Mouse (Mus musculus) kidney, adult 11 months (tissue): ENCODE data around the gene Map4k4.
A peak's percentile ranks its signal among the peaks of the same experiment; 100 is the strongest.

Experiments used
- DNase-seq: peaks from one replicate; pipeline ENCODE4 v3.0.0; 2022

Map4k4 gene

GRCm38 (mm10) chr1:39968999-39969398 lies 68.3 kb downstream of the Map4k4 start:
- DNase-seq, result no peak

DNA sequence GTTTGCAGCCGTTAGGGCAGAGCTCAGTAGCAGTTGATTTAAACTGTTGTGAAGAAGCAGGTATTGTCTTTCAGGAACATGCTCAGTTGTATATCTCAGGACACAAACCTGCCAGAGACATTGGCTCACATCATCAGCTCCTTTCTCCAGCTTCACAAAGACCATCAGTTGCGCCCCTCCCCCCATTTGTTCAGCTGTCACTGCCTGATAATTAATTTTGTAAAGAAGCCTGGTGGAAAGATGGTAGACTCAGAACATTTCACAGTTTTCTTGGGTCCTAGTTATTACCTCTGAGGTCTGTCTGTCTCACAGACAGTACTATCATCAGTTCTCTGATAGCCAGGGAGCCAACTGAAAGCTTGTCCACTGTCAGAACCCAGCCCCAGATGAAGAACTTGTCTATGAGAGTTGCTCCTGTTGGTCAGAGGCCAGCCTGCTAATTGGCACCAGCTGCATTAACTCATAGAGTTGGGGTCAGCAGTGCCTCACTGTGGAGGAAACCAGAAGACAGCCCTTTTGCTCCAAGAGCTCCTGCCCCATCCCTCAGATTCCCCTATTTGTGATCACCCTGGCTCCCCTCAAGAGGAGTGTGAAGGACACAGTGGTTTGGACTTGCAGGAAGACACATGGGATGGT lies 69.2 kb downstream of the Map4k4 start:
- no peak for DNase-seq

GRCm38 (mm10) chr1:39972411-39972810 lies 71.7 kb downstream of the Map4k4 start:
- DNase-seq, result no peak

DNA sequence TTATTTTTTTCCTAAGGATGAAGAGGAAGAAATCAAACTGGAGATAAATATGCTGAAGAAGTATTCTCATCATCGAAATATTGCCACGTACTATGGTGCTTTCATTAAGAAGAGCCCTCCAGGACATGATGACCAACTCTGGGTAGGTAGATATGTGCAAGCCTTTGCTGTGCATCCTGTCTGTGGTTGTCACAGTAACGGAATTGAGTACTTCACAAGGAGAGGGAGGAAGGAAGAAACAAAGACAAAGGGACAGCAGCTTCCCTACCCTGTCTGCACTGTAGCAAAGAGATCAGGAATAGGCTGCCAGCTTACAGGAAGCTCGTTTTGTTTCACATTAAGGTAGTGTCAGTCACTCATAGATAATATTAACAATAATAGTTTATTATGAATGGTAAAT lies 73.2 kb downstream of the Map4k4 start:
- DNase-seq, result no peak

GRCm38 (mm10) chr1:39975005-39975404 lies 74.3 kb downstream of the Map4k4 start:
- DNase-seq, result no peak

DNA sequence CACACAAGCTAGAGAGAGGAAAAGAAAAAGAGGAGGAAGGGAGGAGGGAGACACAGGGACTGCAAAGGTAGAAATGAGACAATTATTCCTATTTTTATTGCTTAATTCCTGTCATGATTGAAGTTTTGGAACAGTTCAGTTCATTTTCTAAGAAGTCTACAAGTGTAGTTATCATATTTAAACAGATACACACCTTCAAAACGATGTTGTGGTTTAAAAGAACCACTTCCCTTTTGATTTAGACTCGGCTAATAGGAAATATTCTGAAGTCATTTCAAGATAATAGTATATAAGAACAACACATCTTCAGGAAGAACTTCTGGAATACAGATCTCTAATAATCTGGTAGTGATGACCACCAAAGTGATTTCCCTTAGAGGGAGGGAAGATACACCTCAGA lies 75.4 kb downstream of the Map4k4 start:
- no peak for DNase-seq

DNA sequence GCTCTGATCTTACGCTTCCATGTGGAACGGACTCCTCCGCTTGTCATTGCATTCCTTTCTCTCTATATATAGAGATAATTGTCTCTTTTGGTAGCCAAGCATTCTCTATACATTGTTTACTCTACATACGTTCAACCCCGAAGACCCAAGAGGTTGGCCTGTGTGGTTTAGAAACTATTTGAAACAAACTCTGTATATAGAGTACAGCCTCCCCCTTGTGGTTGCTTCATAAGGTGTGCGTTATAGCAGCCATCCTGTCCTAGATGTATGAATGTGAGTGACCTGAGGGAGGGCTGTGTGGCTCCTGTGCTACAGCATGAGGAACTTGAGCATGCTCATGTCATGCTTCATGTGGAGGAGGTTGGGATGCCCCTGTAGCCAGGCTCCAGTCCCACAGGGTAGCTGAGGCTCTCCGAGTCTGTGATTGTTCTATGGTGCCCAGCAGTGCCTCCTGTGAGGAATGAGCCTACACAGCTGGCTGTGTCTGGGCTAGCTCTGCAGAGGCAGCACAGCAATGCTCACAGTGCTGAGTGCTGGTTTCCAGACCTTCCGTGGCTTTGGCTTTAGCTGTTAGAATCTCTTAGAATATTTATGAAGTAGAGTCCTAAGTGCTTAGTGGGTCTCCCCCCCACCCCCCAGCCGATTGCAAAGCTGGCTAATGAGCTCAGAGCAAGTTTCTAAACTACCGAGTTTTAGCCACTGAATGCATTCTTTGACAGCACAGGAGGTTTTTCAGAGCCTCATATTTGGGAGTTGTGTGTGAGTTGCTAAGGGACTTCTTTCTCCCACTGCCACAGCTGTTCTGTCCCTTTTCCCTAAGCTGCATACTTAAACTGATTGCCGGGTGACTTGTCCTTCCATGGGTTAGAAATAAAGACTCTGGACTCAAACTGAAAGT lies 76.4 kb downstream of the Map4k4 start:
- DNase-seq, result no peak

GRCm38 (mm10) chr1:39978781-39979486 lies 78.2 kb downstream of the Map4k4 start:
- DNase-seq, result no peak

DNA sequence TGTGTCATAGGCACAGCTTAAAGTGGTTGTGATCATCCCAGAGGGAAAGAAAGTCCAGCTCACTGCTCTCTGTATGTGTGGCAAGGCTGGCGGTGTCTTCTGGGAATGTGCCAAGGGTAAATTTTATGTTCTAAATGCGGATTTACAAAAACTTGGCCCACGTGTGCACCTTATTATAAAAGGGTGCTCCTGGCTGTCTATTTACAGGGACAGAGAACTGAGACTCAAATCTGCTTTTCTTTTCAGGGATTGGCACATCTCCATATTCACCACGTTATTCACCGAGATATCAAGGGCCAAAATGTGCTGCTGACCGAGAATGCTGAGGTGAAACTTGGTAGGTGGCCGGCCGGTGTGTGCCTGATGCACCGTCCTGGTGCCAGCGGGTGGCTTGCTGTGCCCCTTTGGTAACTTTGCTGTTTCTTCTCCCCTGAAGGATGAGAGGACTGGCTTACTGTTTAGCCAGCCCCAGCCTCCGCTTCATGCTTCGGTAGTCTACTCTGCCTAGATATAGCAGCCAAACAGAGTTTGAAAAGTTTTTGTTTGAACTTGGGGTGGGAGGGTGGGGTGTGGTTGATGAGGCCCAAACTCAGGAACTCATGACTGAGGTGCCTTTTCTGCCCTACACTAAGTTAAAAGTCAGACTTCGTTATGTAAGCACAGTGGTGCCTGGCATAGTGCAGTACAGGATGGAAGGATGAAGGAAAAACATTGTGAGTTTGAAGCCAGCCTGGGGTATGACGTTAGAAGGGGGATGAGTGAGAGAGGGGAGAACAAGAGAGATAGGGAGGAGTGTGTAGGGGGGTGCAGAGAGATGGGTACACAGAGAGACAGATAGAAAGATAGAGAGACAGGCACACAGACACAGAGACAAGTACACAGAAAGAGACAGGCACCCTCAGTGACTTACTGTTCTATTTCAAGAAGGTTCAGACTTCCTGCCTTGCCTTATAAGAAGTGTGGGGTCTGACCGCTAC lies 79.9 kb downstream of the Map4k4 start:
- peak; percentile 26 for DNase-seq

DNA sequence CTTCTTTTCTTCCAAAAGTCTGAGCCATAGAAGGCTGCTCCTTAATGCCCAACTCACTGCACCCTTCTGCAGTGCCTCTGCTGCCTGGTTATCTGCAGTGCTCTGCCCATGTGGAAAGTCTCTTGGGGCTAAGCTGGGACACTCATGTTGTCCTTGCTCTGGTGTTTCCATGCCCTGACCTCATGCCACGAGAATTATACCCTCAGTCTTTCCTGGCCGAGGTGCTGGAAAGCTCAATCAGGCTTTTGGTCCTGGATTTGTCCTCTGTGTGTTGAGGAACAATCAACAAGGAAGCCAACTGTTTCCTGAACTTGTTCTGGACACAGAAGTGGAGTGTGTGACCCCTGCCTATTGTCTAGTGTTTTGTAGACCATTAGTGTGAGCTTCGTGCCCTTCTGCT lies 81.3 kb downstream of the Map4k4 start:
- no peak for DNase-seq

- DNase-seq, result no peak
These were observed 82.2 kb downstream of the Map4k4 start for GRCm38 (mm10) chr1:39982727-39983487.

GRCm38 (mm10) chr1:39984331-39984730 lies 83.6 kb downstream of the Map4k4 start:
- no peak for DNase-seq

GRCm38 (mm10) chr1:39986820-39987219 lies 86.1 kb downstream of the Map4k4 start:
- no peak for DNase-seq

DNA sequence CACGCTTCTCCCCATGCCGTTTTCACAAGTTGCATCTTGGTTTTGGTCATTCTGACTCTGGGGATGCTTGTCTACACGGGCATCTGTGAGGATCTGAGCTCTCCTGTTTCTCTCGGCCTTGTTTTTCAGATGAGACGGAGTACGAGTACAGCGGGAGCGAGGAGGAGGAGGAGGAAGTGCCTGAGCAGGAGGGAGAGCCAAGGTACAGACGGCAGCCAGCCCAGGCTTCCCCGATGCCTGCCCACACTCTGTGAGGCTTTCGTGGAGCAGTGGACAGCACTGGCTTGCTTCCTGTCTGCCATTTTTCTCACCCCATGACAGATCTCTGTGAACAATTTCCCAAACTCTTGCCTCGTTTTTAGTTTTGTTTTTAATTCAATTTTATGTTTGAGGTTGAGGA lies 88.1 kb downstream of the Map4k4 start:
- DNase-seq, result no peak

GRCm38 (mm10) chr1:39990041-39990440 lies 89.3 kb downstream of the Map4k4 start:
- no peak for DNase-seq

DNA sequence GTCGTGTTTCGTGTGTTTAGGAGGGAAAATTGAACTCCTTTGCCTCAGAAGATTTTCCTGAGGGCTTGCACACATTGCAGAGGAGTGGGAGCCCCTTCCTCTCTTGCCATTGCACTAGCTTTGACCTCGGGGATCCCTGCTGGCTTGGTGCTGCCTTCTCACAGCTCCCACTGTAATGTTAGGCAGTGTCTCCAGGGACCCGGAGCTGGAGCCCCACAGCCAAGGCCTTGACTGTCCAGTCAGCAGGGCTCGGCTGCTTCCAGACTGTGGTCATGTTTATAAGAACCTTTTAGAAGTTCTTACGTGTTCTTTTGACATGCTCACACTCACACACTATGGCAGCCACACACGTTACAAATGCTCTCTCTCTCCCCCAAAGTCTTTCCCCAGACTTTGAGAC lies 93.2 kb downstream of the Map4k4 start:
- no peak for DNase-seq

- no peak for DNase-seq
These were observed 94.9 kb downstream of the Map4k4 start for GRCm38 (mm10) chr1:39995593-39995992.

- no peak for DNase-seq
These were observed 99.8 kb downstream of the Map4k4 start for GRCm38 (mm10) chr1:40000476-40000875.

DNA sequence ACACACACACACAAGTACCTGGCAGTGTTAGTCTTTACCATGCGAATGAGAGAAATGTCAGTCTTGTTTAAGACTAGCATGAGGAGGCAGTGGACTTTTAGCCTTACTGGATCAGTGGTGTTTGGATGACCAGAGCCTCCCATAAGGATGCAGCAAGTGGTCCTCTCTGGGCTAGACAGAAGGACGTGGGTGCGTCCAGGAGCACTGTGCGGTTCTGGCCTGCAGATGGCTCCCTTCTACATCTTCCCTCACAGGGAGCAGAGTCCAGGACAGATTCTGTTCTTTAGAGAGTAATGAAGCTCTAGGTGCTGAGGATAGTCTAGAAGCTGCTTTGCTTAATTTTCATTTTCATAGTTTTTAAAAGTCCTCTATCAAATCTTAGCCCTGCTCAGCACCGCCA lies 100.2 kb downstream of the Map4k4 start:
- peak; percentile 19 for DNase-seq

DNA sequence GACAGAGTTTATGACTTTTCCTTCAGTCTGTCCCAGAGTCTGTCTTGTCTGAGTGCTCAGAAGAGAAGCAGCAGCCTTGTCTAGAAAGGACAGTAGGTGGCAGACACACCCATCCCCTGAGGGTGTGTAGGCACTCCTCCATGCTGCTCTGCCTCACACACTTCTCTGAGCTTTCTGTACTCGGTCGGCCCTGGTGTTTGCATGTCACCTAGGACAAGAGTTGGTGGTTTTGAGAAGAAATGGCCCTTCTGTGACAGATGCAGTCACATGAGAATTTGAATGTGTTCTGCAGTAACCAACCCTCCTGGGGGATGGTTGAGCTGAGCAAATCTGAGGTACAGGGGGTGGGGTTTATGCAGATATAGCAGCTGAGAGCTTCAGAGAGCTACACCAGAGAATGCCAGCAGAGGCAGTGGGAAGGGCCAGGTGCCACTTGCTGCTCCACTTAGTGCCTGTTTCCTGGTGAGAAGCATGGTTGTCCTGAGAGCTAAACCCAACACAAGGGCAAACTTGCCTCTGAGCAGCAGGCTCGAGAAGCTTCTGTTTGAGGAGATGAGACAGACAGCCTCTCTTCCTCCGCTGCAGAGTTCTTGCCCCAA lies 101.5 kb downstream of the Map4k4 start:
- no peak for DNase-seq

- DNase-seq, result no peak
These were observed 105.4 kb downstream of the Map4k4 start for GRCm38 (mm10) chr1:40006043-40006651.
